Mouse (Mus musculus) colon, adult 2 months (tissue): ENCODE measurements around the gene Cyp4x1. TPM values are rescaled to one million over a fixed set of nuclear protein-coding genes. Genes with fewer than 3 reads are reported as not detected.

ENCODE experiments used
- polyA plus RNA-seq: library from polyadenylated mRNA; depleted of rRNA; stranded (reverse); fragments of >200 nt; gene quantifications from 2 replicates; pipeline ENCODE4 v1.2.3, GENCODE M21; 2012; rRNA removed

The Cyp4x1 gene
- 0.19 and 0.24 TPM in 2 replicates for polyA plus RNA-seq

GRCm38 (mm10) chr4:115133621-115134295 lies at the start of gene Cyp4x1:
Gene Cyp4x1, minus strand, starts transcription at chr4:115134281.

GRCm38 (mm10) chr4:115088611-115089338 lies 45.3 kb downstream of the Cyp4x1 start, which contains the start of gene Pdzk1ip1:
Gene Pdzk1ip1, plus strand, starts transcription at chr4:115088708.

GRCm38 (mm10) chr4:115056371-115056920 lies 77.6 kb downstream of the Cyp4x1 start, which contains the start of gene Tal1:
Gene Tal1, plus strand, starts transcription at chr4:115056426.

Other genes with a start within 250 kb of the Cyp4x1 start
- 53.9 and 54.4 TPM in 2 replicates for gene Foxd2, start 225.4 kb downstream of the Cyp4x1 start, polyA plus RNA-seq
- 0.64 and 1.0 TPM in 2 replicates for gene Foxe3, start 208.3 kb downstream of the Cyp4x1 start, polyA plus RNA-seq
- gene Cmpk1, start 147.0 kb downstream of the Cyp4x1 start, polyA plus RNA-seq = 62.6 and 64.0 TPM in 2 replicates
- 1.2 and 1.6 TPM in 2 replicates for gene Stil, start 134.1 kb downstream of the Cyp4x1 start, polyA plus RNA-seq
- 0.83 and 1.2 TPM in 2 replicates for gene Tal1, start 77.9 kb downstream of the Cyp4x1 start, polyA plus RNA-seq
- gene Pdzk1ip1, start 45.6 kb downstream of the Cyp4x1 start, polyA plus RNA-seq = 428 and 460 TPM in 2 replicates
- not detected in 2 replicates for gene Cyp4a29, start 107.8 kb upstream of the Cyp4x1 start, polyA plus RNA-seq
- not detected in 2 replicates for gene Cyp4a12a, start 164.8 kb upstream of the Cyp4x1 start, polyA plus RNA-seq